In genomic region chr11:17916486-17916885, GRCm38 (mm10) we compare ENCODE assay signal across 17 mouse cellular contexts.
"Had no signal": no experiment of that assay in that cellular context is flagged by ENCODE, and none has a peak within 500 bp of the region (broad histone marks: within the 10 kb centered on the region; RNA-seq: fewer than 3 reads in every experiment).

No protein-coding gene starts in this region.

- H3K36me3 ChIP-seq: neural tube, embryonic 12.5 days; neural tube, embryonic 13.5 days; neural tube, embryonic 15.5 days; stomach, embryonic 15.5 days had no signal

- DNase-seq: retina, postnatal 1 day; right cerebral cortex, adult 18-20 months; right cerebral cortex, postnatal 14 days; right cerebral cortex, postnatal 25 days; right cerebral cortex, postnatal 4 days; spleen, adult 18-20 months; thymus, adult 18-20 months; thymus, adult 2 months; thymus, postnatal 14 days; thymus, postnatal 25 days; thymus, postnatal 36 days; thymus, postnatal 4 days had no signal

- H3K4me1 ChIP-seq: neural tube, embryonic 12.5 days; neural tube, embryonic 13.5 days; neural tube, embryonic 15.5 days; stomach, embryonic 15.5 days had no signal

- H3K4me3 ChIP-seq: neural tube, embryonic 12.5 days; neural tube, embryonic 13.5 days; neural tube, embryonic 15.5 days; stomach, embryonic 15.5 days had no signal

- H3K27ac ChIP-seq: neural tube, embryonic 12.5 days; neural tube, embryonic 13.5 days; neural tube, embryonic 15.5 days; stomach, embryonic 15.5 days; stomach, postnatal 0 days had no signal

- H3K9me3 ChIP-seq: neural tube, embryonic 12.5 days; neural tube, embryonic 13.5 days; neural tube, embryonic 15.5 days; stomach, embryonic 15.5 days had no signal

- H3K4me2 ChIP-seq: neural tube, embryonic 12.5 days; neural tube, embryonic 13.5 days; neural tube, embryonic 15.5 days; stomach, embryonic 15.5 days had no signal

- H3K27me3 ChIP-seq: neural tube, embryonic 12.5 days; neural tube, embryonic 13.5 days; neural tube, embryonic 15.5 days; stomach, embryonic 15.5 days had no signal

- H3K9ac ChIP-seq: neural tube, embryonic 12.5 days; neural tube, embryonic 13.5 days; neural tube, embryonic 15.5 days; stomach, embryonic 15.5 days had no signal
